Mouse (Mus musculus) embryonic facial prominence, embryonic 14.5 days (tissue): Measurements from ENCODE around the gene Map3k14. TPM values are rescaled to one million over a fixed set of nuclear protein-coding genes. Genes with fewer than 3 reads are reported as not detected.

Experiments
- ATAC-seq: fragments of 200-750 bp; cut with Nextera tagmentation; 2 replicates; pipeline ENCODE4 v1.8.0; 2017; ENCODE audit warnings: low read depth, moderate number of reproducible peaks, moderate TSS enrichment
- DNase-seq: peaks from one replicate; pipeline ENCODE4 v3.0.0-alpha.2; 2015; ENCODE audit warnings: low spot score
- H3K27ac ChIP-seq: fragments of 300-500 bp; sonication (generic); replicated peaks from 2 replicates; pipeline ENCODE4 v1.5.1; 2014; ENCODE audit warnings: low read depth, mild to moderate bottlenecking, low read length, moderate library complexity
- H3K27me3 ChIP-seq: fragments of 300-500 bp; sonication (generic); replicated peaks from 2 replicates; pipeline ENCODE4 v1.6.1; 2014; ENCODE audit warnings: low read length; ENCODE audit not compliant: control insufficient read depth, insufficient read depth
- H3K36me3 ChIP-seq: fragments of 300-500 bp; sonication (generic); 2 replicates; pipeline ENCODE4 v1.6.1; 2014; ENCODE audit warnings: low read length, mixed read lengths; ENCODE audit not compliant: control insufficient read depth, insufficient read depth
- H3K4me1 ChIP-seq: fragments of 300-500 bp; sonication (generic); 2 replicates; pipeline ENCODE4 v1.6.1; 2014; ENCODE audit warnings: antibody characterized with exemption, low read length; ENCODE audit not compliant: control insufficient read depth, insufficient read depth
- H3K4me2 ChIP-seq: fragments of 300-500 bp; sonication (generic); 2 replicates; pipeline ENCODE4 v1.6.1; 2014; ENCODE audit warnings: low read depth, mild to moderate bottlenecking, low read length, moderate library complexity, mixed read lengths
- H3K4me3 ChIP-seq: fragments of 300-500 bp; sonication (generic); 2 replicates; pipeline ENCODE4 v1.5.1; 2014; ENCODE audit warnings: low read depth, mild to moderate bottlenecking, low read length
- H3K9ac ChIP-seq: fragments of 300-500 bp; sonication (generic); 2 replicates; pipeline ENCODE4 v1.6.1; 2014; ENCODE audit warnings: low read depth, mild to moderate bottlenecking, low read length, moderate library complexity, mixed read lengths
- H3K9me3 ChIP-seq: fragments of 300-500 bp; sonication (generic); 2 replicates; pipeline ENCODE4 v1.6.1; 2016; ENCODE audit warnings: low read length; ENCODE audit not compliant: control insufficient read depth
- WGBS: fragments of 180-500 bp; shearing (Covaris S2); extraction: QIAGEN DNeasy Blood & Tissue Kit; methylation state at CpG from one replicate; pipeline ENCODE4 v1.1.7; 2014; 5-methylcytosine and 5-hydroxymethylcytosine counted together
- polyA plus RNA-seq: library from polyadenylated mRNA; unstranded; fragments of >200 nt; fragmentation: Nextera tagmentation; extraction: Ambion mirVana; gene quantifications from 2 replicates; pipeline ENCODE4 v1.2.1, GENCODE M21; 2014

Gene Map3k14
- polyA plus RNA-seq, 1 experiment from 2014 or later, result 4.6 TPM

DNA sequence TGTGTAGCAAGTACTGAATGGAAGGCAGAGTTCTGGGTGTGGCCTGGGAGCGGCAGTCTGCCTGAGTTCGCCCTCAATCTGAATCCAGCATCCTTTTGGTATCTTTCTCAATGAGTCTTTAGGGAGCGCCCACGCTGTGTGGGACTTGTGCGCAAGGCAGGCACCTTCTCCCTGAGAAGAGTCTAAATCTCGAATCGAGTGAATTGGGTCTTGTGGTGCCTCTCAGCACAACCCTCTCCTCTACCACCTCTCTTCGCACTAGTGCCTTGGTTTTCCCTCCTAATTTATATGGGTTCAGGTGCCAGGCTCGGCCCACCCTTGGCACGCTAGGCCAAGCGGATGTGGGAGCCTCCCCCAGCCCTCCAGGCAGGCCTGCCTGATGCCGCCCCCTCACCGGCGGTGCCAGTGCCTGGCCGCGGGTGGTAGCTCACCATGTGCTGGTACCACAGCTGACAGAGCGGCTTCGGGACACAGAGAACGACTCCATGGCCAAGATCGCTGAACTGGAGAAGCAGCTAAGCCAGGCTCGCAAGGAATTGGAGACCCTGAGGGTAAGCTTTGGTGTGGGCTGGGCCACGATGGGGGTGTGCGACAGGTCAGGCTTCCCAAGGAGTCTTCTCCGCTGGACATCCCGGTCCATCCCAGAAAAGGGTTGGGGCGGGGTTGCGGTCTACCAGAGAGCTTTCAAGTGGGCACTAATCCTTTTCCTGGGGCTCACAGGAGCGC is 74.9 kb downstream of the Map3k14 start:
- H3K4me3 ChIP-seq, result peak overlapping the region; percentile 31
- peak overlapping the region; percentile 59 for H3K4me2 ChIP-seq
- no peak overlapping the region for H3K27ac ChIP-seq
- no peaks in the 10 kb centered on the region for H3K36me3 ChIP-seq
- H3K9me3 ChIP-seq, result no peaks in the 10 kb centered on the region
- H3K9ac ChIP-seq, result peak overlapping the region; percentile 42
- peaks cover 9% of the 10 kb centered on the region; the same call in 1 of the 2 replicates for H3K4me1 ChIP-seq
- DNase-seq, result no peak
- peaks cover 69% of the 10 kb centered on the region for H3K27me3 ChIP-seq
- 15% methylated on average over 27 of the region's 28 CpGs for whole genome bisulfite sequencing
- ATAC-seq, result no peak

DNA sequence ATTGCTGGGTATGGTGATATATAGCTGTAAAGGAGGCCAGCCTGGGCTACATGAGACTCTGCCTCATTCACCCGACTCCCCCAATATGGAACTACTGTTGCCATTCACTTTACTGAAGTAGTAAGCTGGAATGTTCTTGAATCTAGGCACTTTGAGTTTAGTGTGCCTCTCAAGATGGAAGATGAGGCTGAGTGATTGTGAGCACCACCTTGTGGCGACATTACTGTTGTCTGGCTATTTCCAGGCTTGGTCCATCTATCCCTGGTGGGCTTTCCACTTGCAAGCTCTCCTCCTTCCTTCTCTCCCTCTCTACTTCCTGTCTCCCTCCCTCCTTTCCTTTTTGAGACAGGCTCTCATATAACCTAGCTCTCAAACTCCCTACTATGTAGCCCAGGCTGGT is 82.4 kb downstream of the Map3k14 start:
- H3K36me3 ChIP-seq, result no peaks in the 10 kb centered on the region
- WGBS, result 36% methylated on average over 2 of the region's 2 CpGs
- H3K4me3 ChIP-seq, result no peak overlapping the region
- DNase-seq (peak; percentile 49), ATAC-seq (no peak)
- H3K27me3 ChIP-seq, result no peaks in the 10 kb centered on the region
- no peaks in the 10 kb centered on the region for H3K9me3 ChIP-seq
- no peak overlapping the region for H3K27ac ChIP-seq
- no peaks in the 10 kb centered on the region for H3K4me1 ChIP-seq
- H3K4me2 ChIP-seq, result no peak overlapping the region
- H3K9ac ChIP-seq, result no peak overlapping the region

DNA sequence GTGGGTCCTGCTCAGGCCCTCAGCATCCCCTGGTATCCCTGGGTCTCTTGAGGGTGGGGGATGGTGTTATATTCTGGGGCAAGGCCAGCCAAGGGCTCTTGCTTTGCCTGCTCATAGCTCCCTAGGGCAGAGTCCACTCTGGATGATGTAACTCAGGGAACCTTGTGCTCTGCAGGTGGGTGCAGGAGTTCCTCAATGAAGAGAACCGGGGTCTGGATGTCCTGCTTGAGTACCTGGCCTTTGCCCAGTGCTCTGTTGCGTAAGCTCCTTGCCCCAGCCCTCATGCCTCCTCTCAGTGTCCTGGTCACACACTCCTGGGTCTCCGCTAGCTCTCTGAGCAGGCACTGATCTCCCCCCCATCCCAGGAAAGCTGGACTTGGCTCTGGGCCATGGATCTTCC is 85.4 kb downstream of the Map3k14 start:
- H3K36me3 ChIP-seq, result no peaks in the 10 kb centered on the region
- H3K9ac ChIP-seq, result no peak overlapping the region
- H3K9me3 ChIP-seq, result no peaks in the 10 kb centered on the region
- no peak overlapping the region for H3K4me2 ChIP-seq
- no peak overlapping the region for H3K4me3 ChIP-seq
- H3K4me1 ChIP-seq, result no peaks in the 10 kb centered on the region
- H3K27me3 ChIP-seq, result no peaks in the 10 kb centered on the region
- 77% methylated on average over 3 of the region's 3 CpGs for WGBS
- no peak for ATAC-seq
- no peak for DNase-seq
- H3K27ac ChIP-seq, result no peak overlapping the region

DNA sequence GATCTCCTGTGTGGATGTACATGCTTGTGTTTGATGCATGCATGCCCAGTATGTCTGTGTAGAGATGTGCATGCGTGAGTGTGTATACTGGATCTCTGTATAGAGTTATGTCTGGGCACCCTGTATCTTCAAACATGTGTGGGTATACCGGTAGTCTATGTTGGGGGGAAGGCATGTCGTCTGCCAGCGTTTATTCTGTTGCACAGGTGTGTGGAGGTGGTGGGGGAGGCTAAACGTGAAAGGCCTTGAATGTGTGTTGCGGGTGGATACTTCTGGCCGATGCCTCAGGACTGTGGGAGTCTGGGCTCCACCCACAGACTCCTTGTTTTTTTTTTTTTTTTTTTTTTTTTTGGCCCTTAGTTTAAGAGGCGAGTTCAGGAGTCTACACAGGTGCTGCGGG is 85.9 kb downstream of the Map3k14 start:
- no peak for DNase-seq
- WGBS, result 69% methylated on average over 9 of the region's 9 CpGs
- H3K9me3 ChIP-seq, result no peaks in the 10 kb centered on the region
- no peak overlapping the region for H3K4me2 ChIP-seq
- H3K27me3 ChIP-seq, result no peaks in the 10 kb centered on the region
- H3K4me1 ChIP-seq, result no peaks in the 10 kb centered on the region
- no peaks in the 10 kb centered on the region for H3K36me3 ChIP-seq
- no peak overlapping the region for H3K4me3 ChIP-seq
- no peak for ATAC-seq
- no peak overlapping the region for H3K27ac ChIP-seq
- no peak overlapping the region for H3K9ac ChIP-seq

DNA sequence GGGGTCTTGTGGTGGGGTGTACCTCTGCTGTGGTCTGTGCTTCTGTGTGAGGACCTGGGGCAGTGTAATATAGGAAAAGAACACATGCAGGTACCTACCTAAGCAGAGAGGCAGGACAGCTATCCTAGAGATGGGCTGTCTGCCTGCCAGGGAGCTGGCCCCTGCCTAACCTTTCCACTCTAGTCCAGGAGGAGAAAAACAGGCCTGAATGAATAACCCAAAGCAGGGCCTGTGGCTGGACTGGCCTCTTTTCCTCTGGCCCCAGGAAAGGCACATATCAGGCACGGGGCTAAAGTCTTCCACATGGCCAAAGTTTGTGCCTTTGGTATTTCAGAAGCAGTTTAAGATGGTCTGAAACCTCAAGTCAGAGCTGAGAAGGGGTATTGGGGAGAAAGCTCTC is 86.8 kb downstream of the Map3k14 start:
- no peak for ATAC-seq
- Histone ChIP-seq H3K9ac (no peak overlapping the region), H3K27me3 (no peaks in the 10 kb centered on the region), H3K27ac (no peak overlapping the region), H3K4me2 (no peak overlapping the region), H3K4me3 (no peak overlapping the region), H3K9me3 (no peaks in the 10 kb centered on the region), H3K4me1 (no peaks in the 10 kb centered on the region), H3K36me3 (no peaks in the 10 kb centered on the region)
- no peak for DNase-seq
- WGBS, result 55% methylated on average over 1 of the region's 1 CpGs

DNA sequence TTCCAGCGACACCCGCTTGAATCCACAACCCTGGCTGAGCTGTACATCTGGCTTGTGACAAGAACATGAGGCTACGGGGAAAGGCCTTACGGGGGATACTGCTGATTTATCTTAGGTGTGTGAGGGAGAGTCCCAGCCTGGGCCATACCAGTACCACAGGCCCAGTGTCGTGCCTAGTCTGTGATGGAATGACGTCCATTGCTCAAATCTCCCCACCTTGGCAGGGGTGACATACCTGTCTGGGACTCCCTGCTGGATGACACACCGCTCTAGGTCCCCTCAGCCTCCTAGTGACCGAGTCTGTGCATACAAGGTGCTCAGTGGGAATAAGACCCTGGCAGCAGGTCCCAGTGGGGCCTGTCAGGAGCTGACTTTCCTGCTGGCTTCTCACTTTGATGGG is 88.5 kb downstream of the Map3k14 start:
- no peak overlapping the region for H3K9ac ChIP-seq
- WGBS, result 89% methylated on average over 7 of the region's 8 CpGs
- H3K4me1 ChIP-seq, result no peaks in the 10 kb centered on the region; the same call in 1 of the 2 replicates
- ATAC-seq, result no peak
- no peak overlapping the region for H3K4me2 ChIP-seq
- no peak for DNase-seq
- no peak overlapping the region for H3K4me3 ChIP-seq
- H3K27me3 ChIP-seq, result no peaks in the 10 kb centered on the region
- no peaks in the 10 kb centered on the region for H3K36me3 ChIP-seq
- H3K27ac ChIP-seq, result no peak overlapping the region
- H3K9me3 ChIP-seq, result no peaks in the 10 kb centered on the region

DNA sequence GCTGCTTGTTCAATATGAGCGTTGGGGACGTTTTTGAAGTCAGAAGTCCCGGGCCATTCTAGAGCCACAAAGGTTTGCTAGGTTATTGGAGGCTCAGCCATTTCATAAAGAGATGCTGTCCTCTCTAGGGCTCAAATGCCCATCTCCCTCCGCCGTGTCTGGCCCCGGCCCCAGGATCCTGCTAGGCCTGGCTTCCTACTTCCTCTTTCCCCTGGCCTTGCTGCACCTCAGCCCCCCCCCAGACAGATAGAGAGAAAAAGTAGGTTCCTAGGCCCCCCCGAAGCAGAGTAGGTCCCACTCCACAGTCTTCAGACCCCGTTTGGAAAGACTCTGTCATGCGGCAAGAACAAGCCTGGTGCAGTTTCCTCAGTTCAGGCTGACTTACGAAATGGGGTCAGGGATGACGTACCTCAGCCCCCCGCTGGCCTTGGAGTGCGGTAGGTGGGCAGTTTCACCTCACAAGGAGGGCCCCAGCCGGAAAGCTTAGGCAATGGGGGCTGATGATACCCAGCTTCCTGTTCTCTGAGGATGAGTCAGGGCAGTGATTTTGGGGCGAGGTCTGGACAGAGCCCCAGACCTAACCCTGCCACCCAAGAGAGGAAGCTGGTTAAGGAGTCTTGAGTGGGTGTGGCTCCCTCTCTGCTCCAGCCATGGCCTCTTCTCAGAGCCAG is 89.3 kb downstream of the Map3k14 start:
- no peaks in the 10 kb centered on the region; the same call in 1 of the 2 replicates for H3K4me1 ChIP-seq
- DNase-seq (no peak), ATAC-seq (no peak)
- no peaks in the 10 kb centered on the region; the same call in 1 of the 2 replicates for H3K27me3 ChIP-seq
- H3K9me3 ChIP-seq, result no peaks in the 10 kb centered on the region
- no peak overlapping the region for H3K27ac ChIP-seq
- H3K4me2 ChIP-seq, result no peak overlapping the region
- WGBS, result 79% methylated on average over 15 of the region's 15 CpGs
- H3K9ac ChIP-seq, result no peak overlapping the region
- no peaks in the 10 kb centered on the region for H3K36me3 ChIP-seq
- H3K4me3 ChIP-seq, result no peak overlapping the region

DNA sequence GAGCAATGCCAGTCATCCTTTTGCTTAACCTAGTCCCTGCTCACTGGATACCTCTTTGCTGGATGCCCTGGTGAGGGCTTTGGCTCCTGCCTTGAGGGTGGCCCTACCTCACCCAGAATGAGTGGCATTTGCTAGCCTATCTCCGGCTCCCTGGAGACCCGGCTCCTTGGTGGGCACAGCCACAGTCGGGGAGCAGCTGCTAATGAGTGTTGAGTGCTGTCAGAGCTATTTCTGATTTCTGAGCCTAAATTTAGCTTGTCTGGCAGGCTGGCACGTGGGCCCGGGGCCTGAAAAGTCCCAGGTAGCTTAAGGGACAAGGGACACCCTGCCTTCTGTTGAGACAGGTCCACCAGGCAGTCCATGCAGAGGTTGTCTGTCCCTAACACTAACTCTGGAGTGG is 90.1 kb downstream of the Map3k14 start:
- Histone ChIP-seq H3K36me3 (no peaks in the 10 kb centered on the region), H3K9me3 (no peaks in the 10 kb centered on the region), H3K4me1 (no peaks in the 10 kb centered on the region; the same call in 1 of the 2 replicates), H3K27ac (no peak overlapping the region), H3K4me3 (no peak overlapping the region), H3K4me2 (no peak overlapping the region), H3K27me3 (peaks cover 1% of the 10 kb centered on the region; the same call in 1 of the 2 replicates), H3K9ac (no peak overlapping the region)
- 78% methylated on average over 5 of the region's 5 CpGs for WGBS
- DNase-seq, result no peak
- ATAC-seq, result no peak

DNA sequence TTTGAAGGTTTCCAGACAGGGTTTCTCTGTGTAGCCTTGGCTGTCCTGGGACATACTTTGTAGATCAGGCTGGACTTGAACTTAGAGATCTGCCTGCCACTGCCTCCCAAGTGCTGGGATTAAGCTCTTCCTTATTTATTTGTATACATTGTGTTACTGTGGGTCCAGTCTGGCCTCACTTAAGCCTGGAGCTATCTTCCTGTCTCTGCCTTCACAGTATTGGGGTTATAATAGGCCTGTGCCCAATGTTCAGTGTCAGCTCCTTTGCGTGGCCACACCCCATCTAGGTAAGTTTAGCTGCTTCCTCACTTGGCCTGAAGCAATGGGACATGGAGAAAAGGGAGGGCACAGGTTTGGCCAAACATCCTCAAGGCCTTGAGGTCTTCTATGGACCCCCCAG is 90.8 kb downstream of the Map3k14 start:
- Histone ChIP-seq H3K9me3 (no peaks in the 10 kb centered on the region), H3K27me3 (peaks cover 8% of the 10 kb centered on the region), H3K27ac (no peak overlapping the region), H3K9ac (no peak overlapping the region), H3K4me3 (no peak overlapping the region), H3K4me2 (no peak overlapping the region), H3K36me3 (no peaks in the 10 kb centered on the region), H3K4me1 (no peaks in the 10 kb centered on the region; the same call in 1 of the 2 replicates)
- DNase-seq (no peak), ATAC-seq (no peak)
- 94% methylated on average over 1 of the region's 1 CpGs for WGBS
